Mouse (Mus musculus) lung, postnatal 36 days (tissue): ENCODE data around the gene Hacd2.

Experiments
- DNase-seq: peaks from one replicate; pipeline ENCODE4 v3.0.0; 2022; ENCODE audit warnings: mixed read lengths

The Hacd2 gene

GRCm38 (mm10) chr16:35055861-35056260, 33.6 kb downstream of the Hacd2 start:
- peak; percentile 35 for DNase-seq

GRCm38 (mm10) chr16:35056306-35056705, 34.1 kb downstream of the Hacd2 start:
- peak; percentile 77 for DNase-seq

GRCm38 (mm10) chr16:35056786-35057185, 34.6 kb downstream of the Hacd2 start:
- no peak for DNase-seq

GRCm38 (mm10) chr16:35061017-35061416, 38.8 kb downstream of the Hacd2 start:
- peak; percentile 27 for DNase-seq

- no peak for DNase-seq
Observed at GRCm38 (mm10) chr16:35065724-35066123, 43.5 kb downstream of the Hacd2 start.

- peak; percentile 16 for DNase-seq
Observed at GRCm38 (mm10) chr16:35067095-35067494, 44.9 kb downstream of the Hacd2 start.

- DNase-seq: no peak
Observed at GRCm38 (mm10) chr16:35067631-35068030, 45.4 kb downstream of the Hacd2 start.

GRCm38 (mm10) chr16:35068886-35069285, 46.7 kb downstream of the Hacd2 start:
- DNase-seq: no peak

GRCm38 (mm10) chr16:35074436-35074835, 52.2 kb downstream of the Hacd2 start:
- no peak for DNase-seq

- DNase-seq: no peak
Observed at GRCm38 (mm10) chr16:35075643-35076042, 53.4 kb downstream of the Hacd2 start.

GRCm38 (mm10) chr16:35093500-35093899, 71.3 kb downstream of the Hacd2 start:
- DNase-seq: no peak

GRCm38 (mm10) chr16:35097870-35098530, 75.8 kb downstream of the Hacd2 start:
- DNase-seq: no peak

- no peak for DNase-seq
Observed at GRCm38 (mm10) chr16:35101751-35102420, 79.7 kb downstream of the Hacd2 start.

- no peak for DNase-seq
Observed at GRCm38 (mm10) chr16:35102866-35103620, 80.8 kb downstream of the Hacd2 start.

- DNase-seq: no peak
Observed at GRCm38 (mm10) chr16:35107985-35108384, 85.8 kb downstream of the Hacd2 start.

- DNase-seq: peak; percentile 9
Observed at GRCm38 (mm10) chr16:35109156-35109555, 86.9 kb downstream of the Hacd2 start.

- DNase-seq: peak; percentile 9
Observed at GRCm38 (mm10) chr16:35109656-35110291, 87.5 kb downstream of the Hacd2 start.

GRCm38 (mm10) chr16:35110410-35111142, 88.3 kb downstream of the Hacd2 start:
- DNase-seq: peak; percentile 90

GRCm38 (mm10) chr16:35111143-35111620, 89.0 kb downstream of the Hacd2 start:
- DNase-seq: peak; percentile 8

- no peak for DNase-seq
Observed at GRCm38 (mm10) chr16:35113496-35113895, 91.3 kb downstream of the Hacd2 start.

GRCm38 (mm10) chr16:35116328-35116956, 94.2 kb downstream of the Hacd2 start:
- peak; percentile 62 for DNase-seq

- no peak for DNase-seq
Observed at GRCm38 (mm10) chr16:35117436-35117835, 95.2 kb downstream of the Hacd2 start.
